Mouse (Mus musculus): Measurements from ENCODE around the gene Arhgdia. TPM values are rescaled to one million over a fixed set of nuclear protein-coding genes. Genes with fewer than 3 reads are reported as not detected.

Gene Arhgdia
- polyA plus RNA-seq (2021; fragmentation: Nextera tagmentation): 186 and 291 TPM in 2 replicates
- long read RNA-seq, experiment 1, transcript Arhgdia-201 (6 exons, 2,150 nt): minor isoform, 142 of 1,328 reads
- long read RNA-seq, experiment 1, transcript Arhgdia-202 (6 exons, 1,867 nt): major isoform, 1,082 of 1,328 reads
- long read RNA-seq, experiment 1, partial matches to known transcripts: 82 of 1,328 reads
- long read RNA-seq, experiment 1, other reads (novel, unspliced or antisense): 22 of 1,328 reads
- long read RNA-seq, experiment 2, transcript Arhgdia-201 (6 exons, 2,150 nt): minor isoform, 10 of 192 reads
- long read RNA-seq, experiment 2, transcript Arhgdia-202 (6 exons, 1,867 nt): major isoform, 120 of 192 reads
- long read RNA-seq, experiment 2, partial matches to known transcripts: 54 of 192 reads
- long read RNA-seq, experiment 2, other reads (novel, unspliced or antisense): 8 of 192 reads

DNA sequence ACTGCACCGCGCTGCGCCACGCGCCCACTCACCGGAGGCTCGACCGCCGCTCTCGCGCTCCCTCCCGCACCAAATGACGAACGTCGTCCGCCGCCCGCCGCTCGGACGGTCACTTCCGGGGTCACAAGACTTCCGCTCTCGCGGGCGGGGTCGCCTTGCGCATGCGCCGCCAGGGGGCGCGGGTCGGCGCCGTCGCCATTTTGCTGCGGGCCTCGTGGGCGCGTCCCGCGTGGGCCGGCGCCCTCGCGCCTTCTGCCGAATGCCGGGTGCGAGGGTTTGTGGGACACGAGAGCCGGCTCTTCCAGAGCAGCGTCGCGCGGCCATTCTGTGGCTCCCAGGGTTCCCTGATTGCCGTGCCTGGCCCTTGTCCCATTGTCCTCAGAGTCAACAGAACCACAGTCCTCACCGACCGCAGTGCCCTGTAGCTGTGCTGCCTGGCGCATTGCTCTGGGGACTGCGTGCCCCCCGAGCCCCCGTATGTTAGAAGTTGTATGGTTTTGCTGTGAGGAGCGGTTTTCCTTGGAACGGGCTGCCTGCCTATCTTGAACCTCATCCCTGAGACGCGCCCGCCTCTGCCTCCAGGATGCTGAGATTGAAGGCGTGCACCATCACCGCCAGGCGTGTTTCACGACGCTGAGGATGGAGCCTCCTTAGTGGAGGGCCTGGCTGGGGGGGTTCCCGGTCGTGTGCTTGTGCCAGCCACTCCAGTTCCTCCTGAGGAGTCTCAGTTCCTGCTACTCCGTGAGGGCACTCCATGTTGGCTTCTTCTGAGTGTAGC lies at the start of gene Arhgdia:
Arhgdia (minus strand) TSS at position 135 of the 778 bp plus-strand sequence.

DNA sequence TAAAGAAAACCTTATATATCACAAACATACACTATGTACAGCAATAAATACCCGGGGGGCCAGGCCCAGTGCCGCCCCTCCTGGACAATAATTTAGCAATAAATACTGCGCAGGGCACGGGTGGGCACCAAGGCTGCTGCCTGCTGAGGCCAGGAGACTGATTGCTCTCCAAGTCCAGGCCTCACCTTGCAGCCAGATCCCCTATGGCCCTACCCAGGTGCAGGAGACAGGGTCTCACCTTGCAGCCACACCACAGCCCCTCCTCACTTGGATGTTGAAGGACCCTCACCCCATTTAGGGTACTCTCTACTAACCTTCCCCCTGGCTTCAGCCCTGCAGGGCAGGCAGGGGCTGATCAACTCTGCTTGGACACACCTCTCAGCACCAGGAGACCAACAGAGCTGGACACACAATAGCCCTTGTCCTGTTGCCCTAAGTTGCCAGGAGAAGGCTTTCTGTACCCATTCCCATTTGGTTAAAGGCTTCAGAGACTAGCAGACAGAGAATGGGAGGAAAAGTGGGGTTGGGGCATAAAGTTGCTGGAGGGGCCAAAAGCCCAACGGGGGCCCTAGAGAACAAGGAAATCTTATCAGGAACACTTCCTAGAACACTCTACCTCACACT lies 43.8 kb upstream of the Arhgdia start, which contains the start of gene Sirt7:
Sirt7 (minus strand) TSS at position 89 of the 624 bp plus-strand sequence.

GRCm38 (mm10) chr11:120617519-120618112 lies 36.2 kb upstream of the Arhgdia start, which contains the start of gene Pcyt2:
TSS of gene Pcyt2 (minus strand) at chr11:120617936.

DNA sequence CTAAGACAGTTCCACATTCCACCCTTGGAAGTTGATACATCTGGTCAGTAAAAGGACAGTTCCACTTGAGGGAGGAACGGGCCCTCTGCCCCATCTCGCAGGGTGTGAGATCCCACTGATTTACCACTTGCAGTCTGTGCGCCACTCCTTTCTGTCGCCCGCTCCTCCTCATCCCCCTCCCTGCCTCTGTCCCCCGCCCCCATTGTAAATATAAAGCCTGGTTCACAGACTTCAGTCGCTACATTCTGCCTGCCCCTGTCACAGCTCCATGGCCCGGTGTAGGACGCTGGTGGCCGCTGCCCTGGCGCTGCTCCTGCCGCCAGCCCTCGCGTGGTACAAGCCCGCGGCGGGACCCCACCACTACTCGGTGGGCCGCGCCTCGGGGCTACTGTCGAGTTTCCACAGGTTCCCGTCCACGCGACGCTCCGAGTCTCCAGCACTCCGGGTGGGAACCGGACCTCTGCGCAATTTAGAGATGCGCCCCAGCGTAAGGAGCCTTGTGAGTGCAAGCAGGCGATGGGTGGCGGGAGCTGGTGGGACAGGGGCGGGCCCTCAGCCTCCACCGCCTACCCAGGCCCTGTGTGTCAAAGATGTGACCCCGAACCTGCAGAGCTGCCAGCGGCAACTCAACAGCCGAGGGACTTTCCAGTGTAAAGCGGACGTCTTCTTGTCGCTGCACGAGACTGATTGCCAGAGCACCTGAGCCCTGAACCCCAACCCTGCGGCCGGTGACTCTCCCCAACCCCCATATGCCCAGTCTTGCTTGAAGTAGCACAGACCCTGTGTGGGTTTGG lies 27.0 kb upstream of the Arhgdia start, which contains the start of gene Npb:
Npb (plus strand) TSS at position 237 of the 794 bp plus-strand sequence.

GRCm38 (mm10) chr11:120598283-120598989 lies 17.0 kb upstream of the Arhgdia start, which contains the start of the genes Alyref and Anapc11:
TSS of gene Alyref (minus strand) at chr11:120598365.
TSS of gene Anapc11 (plus strand) at chr11:120598421.

GRCm38 (mm10) chr11:120572752-120573584 lies 8.5 kb downstream of the Arhgdia start, which contains the start of gene P4hb:
TSS of gene P4hb (minus strand) at chr11:120573253.

GRCm38 (mm10) chr11:120550810-120551440 lies 30.5 kb downstream of the Arhgdia start, which contains the start of gene Ppp1r27:
TSS of gene Ppp1r27 (minus strand) at chr11:120551132.

DNA sequence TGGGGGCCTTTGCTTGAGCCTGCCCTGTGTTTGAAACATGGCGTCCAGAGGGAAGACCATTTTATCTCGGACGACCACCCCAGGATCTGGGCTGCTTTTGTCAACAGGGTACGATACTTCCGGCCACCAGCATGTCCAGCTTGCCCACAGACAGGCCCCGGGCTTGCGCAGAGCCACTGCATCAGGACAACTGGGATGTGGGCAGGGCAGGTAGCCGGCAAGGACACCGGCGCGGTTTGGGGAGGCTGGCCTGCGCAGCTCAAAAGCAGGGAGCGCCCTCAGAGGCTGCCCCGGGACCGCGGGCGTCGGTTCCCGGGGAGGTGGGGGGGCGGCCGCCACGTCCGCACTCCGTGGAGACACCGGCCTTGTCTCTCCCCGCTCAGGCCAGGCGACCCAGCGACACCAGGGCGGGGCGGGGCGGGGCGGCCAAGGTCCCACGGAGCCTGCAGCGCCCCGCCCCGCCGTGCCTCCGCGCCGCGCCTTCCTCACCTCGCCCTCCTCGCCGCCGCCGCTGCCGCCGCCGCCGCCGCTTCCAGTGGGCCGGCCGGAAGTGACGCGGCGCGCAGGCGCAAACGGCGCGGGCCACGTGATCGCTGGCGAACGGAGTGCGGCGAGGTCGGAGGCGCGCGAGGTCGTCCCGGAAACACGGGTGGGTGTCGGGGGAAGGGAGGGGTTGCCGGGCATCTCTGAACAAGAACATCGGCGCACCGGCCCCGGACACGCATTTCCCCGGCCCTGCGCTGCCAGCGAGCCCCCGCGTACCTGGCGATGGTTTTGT lies 32.1 kb downstream of the Arhgdia start, which contains the start of gene Mcrip1:
Mcrip1 (minus strand) TSS at position 560 of the 778 bp plus-strand sequence.

GRCm38 (mm10) chr11:120530085-120530964 lies 51.1 kb downstream of the Arhgdia start, which contains the start of gene Gcgr:
TSS of gene Gcgr (plus strand) at chr11:120530699.

Other genes starting within 250 kb of the Arhgdia start
- gene Actg1, start 233.1 kb downstream of the Arhgdia start, polyA plus RNA-seq (2021; fragmentation: Nextera tagmentation): 2,011 and 2,306 TPM in 2 replicates
- gene Fscn2, start 220.1 kb downstream of the Arhgdia start, polyA plus RNA-seq (2021; fragmentation: Nextera tagmentation): 0.72 and 1.2 TPM in 2 replicates
- 6.8 and 7.3 TPM in 2 replicates for gene Faap100, start 202.9 kb downstream of the Arhgdia start, polyA plus RNA-seq (2021; fragmentation: Nextera tagmentation)
- 4.6 and 5.8 TPM in 2 replicates for gene Nploc4, start 143.9 kb downstream of the Arhgdia start, polyA plus RNA-seq (2021; fragmentation: Nextera tagmentation)
- gene Tspan10, start 139.0 kb downstream of the Arhgdia start, polyA plus RNA-seq (2021; fragmentation: Nextera tagmentation): not detected in 2 replicates
- 0.31 and 0.44 TPM in 2 replicates for gene Pde6g, start 128.1 kb downstream of the Arhgdia start, polyA plus RNA-seq (2021; fragmentation: Nextera tagmentation)
- gene Oxld1, start 123.6 kb downstream of the Arhgdia start, polyA plus RNA-seq (2021; fragmentation: Nextera tagmentation): 33.4 and 35.5 TPM in 2 replicates
- gene Ccdc137, start 123.5 kb downstream of the Arhgdia start, polyA plus RNA-seq (2021; fragmentation: Nextera tagmentation): 26.0 and 30.0 TPM in 2 replicates
- 72.4 and 90.6 TPM in 2 replicates for gene Arl16, start 114.0 kb downstream of the Arhgdia start, polyA plus RNA-seq (2021; fragmentation: Nextera tagmentation)
- gene Mrpl12, start 97.0 kb downstream of the Arhgdia start, polyA plus RNA-seq (2021; fragmentation: Nextera tagmentation): 113 and 125 TPM in 2 replicates
- gene Slc25a10, start 89.8 kb downstream of the Arhgdia start, polyA plus RNA-seq (2021; fragmentation: Nextera tagmentation): 13.9 and 14.7 TPM in 2 replicates
- gene Gcgr, start 50.9 kb downstream of the Arhgdia start, polyA plus RNA-seq (2021; fragmentation: Nextera tagmentation): 0.05 TPM in 1 of 2 replicates, not detected in the other
- gene Mcrip1, start 31.9 kb downstream of the Arhgdia start, polyA plus RNA-seq (2021; fragmentation: Nextera tagmentation): 231 and 232 TPM in 2 replicates
- gene Ppp1r27, start 30.5 kb downstream of the Arhgdia start, polyA plus RNA-seq (2021; fragmentation: Nextera tagmentation): not detected in 2 replicates
- 99.2 and 113 TPM in 2 replicates for gene P4hb, start 8.4 kb downstream of the Arhgdia start, polyA plus RNA-seq (2021; fragmentation: Nextera tagmentation)
- 7.2 and 21.6 TPM in 2 replicates for gene Alyref, start 16.7 kb upstream of the Arhgdia start, polyA plus RNA-seq (2021; fragmentation: Nextera tagmentation)
- 76.6 and 229 TPM in 2 replicates for gene Anapc11, start 16.8 kb upstream of the Arhgdia start, polyA plus RNA-seq (2021; fragmentation: Nextera tagmentation)
- 0.61 and 0.85 TPM in 2 replicates for gene Npb, start 26.9 kb upstream of the Arhgdia start, polyA plus RNA-seq (2021; fragmentation: Nextera tagmentation)
- gene Pcyt2, start 36.3 kb upstream of the Arhgdia start, polyA plus RNA-seq (2021; fragmentation: Nextera tagmentation): 109 and 110 TPM in 2 replicates
- gene Sirt7, start 43.6 kb upstream of the Arhgdia start, polyA plus RNA-seq (2021; fragmentation: Nextera tagmentation): 21.5 and 24.4 TPM in 2 replicates
- 14.1 and 24.2 TPM in 2 replicates for gene Mafg, start 52.0 kb upstream of the Arhgdia start, polyA plus RNA-seq (2021; fragmentation: Nextera tagmentation)
- 4.4 and 5.1 TPM in 2 replicates for gene Pycr1, start 62.1 kb upstream of the Arhgdia start, polyA plus RNA-seq (2021; fragmentation: Nextera tagmentation)
- 7.4 and 9.6 TPM in 2 replicates for gene Myadml2, start 66.5 kb upstream of the Arhgdia start, polyA plus RNA-seq (2021; fragmentation: Nextera tagmentation)
- 0.55 and 3.6 TPM in 2 replicates for gene Notum, start 79.6 kb upstream of the Arhgdia start, polyA plus RNA-seq (2021; fragmentation: Nextera tagmentation)
- gene Aspscr1, start 91.3 kb upstream of the Arhgdia start, polyA plus RNA-seq (2021; fragmentation: Nextera tagmentation): 48.4 and 50.7 TPM in 2 replicates
- 82.4 and 87.0 TPM in 2 replicates for gene Cenpx, start 132.1 kb upstream of the Arhgdia start, polyA plus RNA-seq (2021; fragmentation: Nextera tagmentation)
- gene Lrrc45, start 132.3 kb upstream of the Arhgdia start, polyA plus RNA-seq (2021; fragmentation: Nextera tagmentation): 6.3 and 8.2 TPM in 2 replicates
- 38.2 and 40.8 TPM in 2 replicates for gene Rac3, start 139.8 kb upstream of the Arhgdia start, polyA plus RNA-seq (2021; fragmentation: Nextera tagmentation)
- gene Dcxr, start 145.7 kb upstream of the Arhgdia start, polyA plus RNA-seq (2021; fragmentation: Nextera tagmentation): 20.5 and 25.7 TPM in 2 replicates
- 2.0 and 2.1 TPM in 2 replicates for gene Cbr2, start 150.5 kb upstream of the Arhgdia start, polyA plus RNA-seq (2021; fragmentation: Nextera tagmentation)
- gene Hmga1b, start 181.2 kb upstream of the Arhgdia start, polyA plus RNA-seq (2021; fragmentation: Nextera tagmentation): 0.18 and 1.9 TPM in 2 replicates
- 29.8 and 56.0 TPM in 2 replicates for gene Rfng, start 202.6 kb upstream of the Arhgdia start, polyA plus RNA-seq (2021; fragmentation: Nextera tagmentation)
- 203 and 262 TPM in 2 replicates for gene Gps1, start 202.6 kb upstream of the Arhgdia start, polyA plus RNA-seq (2021; fragmentation: Nextera tagmentation)
- 32.0 and 44.3 TPM in 2 replicates for gene Dus1l, start 214.8 kb upstream of the Arhgdia start, polyA plus RNA-seq (2021; fragmentation: Nextera tagmentation)
- gene Fasn, start 242.9 kb upstream of the Arhgdia start, polyA plus RNA-seq (2021; fragmentation: Nextera tagmentation): 25.3 and 31.9 TPM in 2 replicates